Mouse (Mus musculus): ENCODE results near the gene Trpc6.

DNA sequence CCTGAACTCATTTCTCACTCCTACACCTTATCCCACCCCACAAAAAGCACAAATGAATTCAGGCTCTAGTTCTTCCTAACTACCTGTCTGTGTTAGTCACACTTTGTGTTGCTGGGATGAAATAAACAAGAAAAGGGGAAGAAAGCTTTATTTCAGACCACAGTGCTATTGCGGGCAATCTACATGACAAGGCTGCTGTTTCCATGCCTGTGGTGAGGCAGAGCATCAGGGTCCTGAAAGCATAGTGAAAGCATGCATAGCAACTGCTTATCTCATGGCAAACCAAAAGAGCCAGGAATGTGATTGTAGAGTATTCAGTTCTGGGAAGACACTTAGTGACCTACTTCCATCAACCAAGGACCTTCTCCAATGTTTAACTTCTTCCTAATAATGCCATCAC, 10.3 kb upstream of the Trpc6 start:
- no peak for TF ChIP-seq CTCF (IDR thresholded peaks at IDR 0.05; ENCODE audit: low read depth, low read length)
- TF ChIP-seq POLR2A (IDR thresholded peaks at IDR 0.05; ENCODE audit: extremely low read depth, insufficient read depth, low read length): no peak
